Mouse (Mus musculus) neural tube, embryonic 15.5 days (tissue): ENCODE data around the gene Mta2. TPM values are rescaled to one million over a fixed set of nuclear protein-coding genes. Genes with fewer than 3 reads are reported as not detected.

Source experiments
- ATAC-seq: fragments of 200-750 bp; cut with Nextera tagmentation; 2 replicates; pipeline ENCODE4 v1.8.0; 2017; ENCODE audit warnings: mild to moderate bottlenecking, moderate TSS enrichment, moderate library complexity; ENCODE audit not compliant: low FRiP score
- H3K27ac ChIP-seq: fragments of 300-500 bp; sonication (generic); replicated peaks from 2 replicates; pipeline ENCODE4 v1.5.1; 2015; ENCODE audit warnings: mild to moderate bottlenecking, inconsistent platforms
- H3K27me3 ChIP-seq: fragments of 300-500 bp; sonication (generic); replicated peaks from 2 replicates; pipeline ENCODE4 v1.6.1; 2015; ENCODE audit warnings: inconsistent platforms
- H3K36me3 ChIP-seq: fragments of 300-500 bp; sonication (generic); 2 replicates; pipeline ENCODE4 v1.6.1; 2015; ENCODE audit warnings: inconsistent platforms
- H3K4me1 ChIP-seq: fragments of 300-500 bp; sonication (generic); 2 replicates; pipeline ENCODE4 v1.6.1; 2015; ENCODE audit warnings: inconsistent platforms
- H3K4me2 ChIP-seq: fragments of 300-500 bp; sonication (generic); 2 replicates; pipeline ENCODE4 v1.6.1; 2015; ENCODE audit warnings: inconsistent platforms, mild to moderate bottlenecking, moderate library complexity
- H3K4me3 ChIP-seq: fragments of 300-500 bp; sonication (generic); replicated peaks from 2 replicates; pipeline ENCODE4 v1.5.1; 2015; ENCODE audit warnings: mild to moderate bottlenecking, inconsistent platforms
- H3K9ac ChIP-seq: fragments of 300-500 bp; sonication (generic); replicated peaks from 2 replicates; pipeline ENCODE4 v1.6.1; 2015; ENCODE audit warnings: mild to moderate bottlenecking, inconsistent platforms
- H3K9me3 ChIP-seq: fragments of 300-500 bp; sonication (generic); replicated peaks from 2 replicates; pipeline ENCODE4 v1.6.1; 2016; ENCODE audit warnings: inconsistent platforms
- WGBS: fragments of 180-500 bp; shearing (Covaris S2); methylation state at CpG from one replicate; pipeline ENCODE4 v1.1.7; 2015; ENCODE audit warnings: mixed read lengths; 5-methylcytosine and 5-hydroxymethylcytosine counted together
- polyA plus RNA-seq: library from polyadenylated mRNA; unstranded; fragments of >200 nt; fragmentation: Nextera tagmentation; extraction: Ambion mirVana; gene quantifications from 2 replicates; pipeline ENCODE4 v1.2.1, GENCODE M21; 2015

Mta2 gene
- polyA plus RNA-seq, 1 experiment from 2014 or later, result 94.8 TPM

- Histone ChIP-seq H3K36me3 (no peaks in the 10 kb centered on the region), H3K9ac (no peak overlapping the region), H3K27ac (no peak overlapping the region), H3K27me3 (no peaks in the 10 kb centered on the region), H3K4me3 (no peak overlapping the region), H3K4me2 (no peak overlapping the region), H3K4me1 (peaks cover 12% of the 10 kb centered on the region), H3K9me3 (no peaks in the 10 kb centered on the region)
- 89% methylated on average over 4 of the region's 4 CpGs for WGBS
- ATAC-seq, result no peak
These were observed 57.5 kb downstream of the Mta2 start for GRCm38 (mm10) chr19:8999223-8999622.

Other genes with a start within 250 kb of the Mta2 start
- 158 and 159 TPM in 2 replicates for gene Slc3a2, start 218.5 kb upstream of the Mta2 start, polyA plus RNA-seq
- 91.0 and 95.2 TPM in 2 replicates for gene Wdr74, start 206.0 kb upstream of the Mta2 start, polyA plus RNA-seq
- gene 1700092M07Rik, start 201.2 kb upstream of the Mta2 start, polyA plus RNA-seq, result 1.5 and 2.2 TPM in 2 replicates
- gene Stx5a, start 200.5 kb upstream of the Mta2 start, polyA plus RNA-seq, result 124 and 127 TPM in 2 replicates
- 127 and 140 TPM in 2 replicates for gene Nxf1, start 184.8 kb upstream of the Mta2 start, polyA plus RNA-seq
- 218 and 235 TPM in 2 replicates for gene Tmem223, start 170.9 kb upstream of the Mta2 start, polyA plus RNA-seq
- 28.2 and 46.3 TPM in 2 replicates for gene Tmem179b, start 167.4 kb upstream of the Mta2 start, polyA plus RNA-seq
- 28.5 and 29.4 TPM in 2 replicates for gene Taf6l, start 155.5 kb upstream of the Mta2 start, polyA plus RNA-seq
- 143 and 147 TPM in 2 replicates for gene Polr2g, start 143.3 kb upstream of the Mta2 start, polyA plus RNA-seq
- gene Zbtb3, start 139.3 kb upstream of the Mta2 start, polyA plus RNA-seq, result 6.5 TPM in 2 replicates
- 54.2 and 57.3 TPM in 2 replicates for gene Ttc9c, start 122.5 kb upstream of the Mta2 start, polyA plus RNA-seq
- gene Hnrnpul2, start 121.9 kb upstream of the Mta2 start, polyA plus RNA-seq, result 5.1 and 5.9 TPM in 2 replicates
- gene AC129217.1, start 112.1 kb upstream of the Mta2 start, polyA plus RNA-seq, result not detected in 2 replicates
- 107 and 110 TPM in 2 replicates for gene Bscl2, start 104.4 kb upstream of the Mta2 start, polyA plus RNA-seq
- gene Gng3, start 102.7 kb upstream of the Mta2 start, polyA plus RNA-seq, result 414 and 512 TPM in 2 replicates
- gene Lrrn4cl, start 91.1 kb upstream of the Mta2 start, polyA plus RNA-seq, result 1.1 and 1.4 TPM in 2 replicates
- 138 and 156 TPM in 2 replicates for gene Ubxn1, start 70.4 kb upstream of the Mta2 start, polyA plus RNA-seq
- gene Uqcc3, start 61.0 kb upstream of the Mta2 start, polyA plus RNA-seq, result 62.6 and 65.7 TPM in 2 replicates
- gene Lbhd1, start 58.1 kb upstream of the Mta2 start, polyA plus RNA-seq, result 44.5 and 47.3 TPM in 2 replicates
- not detected in 2 replicates for gene Gm49403, start 57.9 kb upstream of the Mta2 start, polyA plus RNA-seq
- gene 1810009A15Rik, start 53.0 kb upstream of the Mta2 start, polyA plus RNA-seq, result 40.1 and 48.2 TPM in 2 replicates
- gene Gm49416, start 52.9 kb upstream of the Mta2 start, polyA plus RNA-seq, result 0.27 and 0.45 TPM in 2 replicates
- 31.0 and 35.4 TPM in 2 replicates for gene Ints5, start 48.9 kb upstream of the Mta2 start, polyA plus RNA-seq
- 75.4 and 82.2 TPM in 2 replicates for gene Ganab, start 43.8 kb upstream of the Mta2 start, polyA plus RNA-seq
- 80.4 and 89.1 TPM in 2 replicates for gene B3gat3, start 21.5 kb upstream of the Mta2 start, polyA plus RNA-seq
- 3.0 and 3.2 TPM in 2 replicates for gene Rom1, start 12.5 kb upstream of the Mta2 start, polyA plus RNA-seq
- 13.9 and 17.1 TPM in 2 replicates for gene Eml3, start 12.3 kb upstream of the Mta2 start, polyA plus RNA-seq
- gene Tut1, start 12.0 kb downstream of the Mta2 start, polyA plus RNA-seq, result 25.4 and 26.0 TPM in 2 replicates
- 291 and 348 TPM in 2 replicates for gene Eef1g, start 25.2 kb downstream of the Mta2 start, polyA plus RNA-seq
- gene Ahnak, start 47.4 kb downstream of the Mta2 start, polyA plus RNA-seq, result 4.4 and 8.0 TPM in 2 replicates
- gene Scgb1a1, start 146.1 kb downstream of the Mta2 start, polyA plus RNA-seq, result not detected in 2 replicates
- 31.6 and 32.6 TPM in 2 replicates for gene Asrgl1, start 193.8 kb downstream of the Mta2 start, polyA plus RNA-seq